Mouse (Mus musculus) embryo, embryonic 11 days (tissue): ENCODE results near the gene Dlgap4.
A peak's percentile ranks its signal among the peaks of the same experiment; 100 is the strongest.

ENCODE experiments used
- DNase-seq: peaks from one replicate; pipeline ENCODE4 v3.0.0-alpha.2; 2015

Dlgap4 gene

DNA sequence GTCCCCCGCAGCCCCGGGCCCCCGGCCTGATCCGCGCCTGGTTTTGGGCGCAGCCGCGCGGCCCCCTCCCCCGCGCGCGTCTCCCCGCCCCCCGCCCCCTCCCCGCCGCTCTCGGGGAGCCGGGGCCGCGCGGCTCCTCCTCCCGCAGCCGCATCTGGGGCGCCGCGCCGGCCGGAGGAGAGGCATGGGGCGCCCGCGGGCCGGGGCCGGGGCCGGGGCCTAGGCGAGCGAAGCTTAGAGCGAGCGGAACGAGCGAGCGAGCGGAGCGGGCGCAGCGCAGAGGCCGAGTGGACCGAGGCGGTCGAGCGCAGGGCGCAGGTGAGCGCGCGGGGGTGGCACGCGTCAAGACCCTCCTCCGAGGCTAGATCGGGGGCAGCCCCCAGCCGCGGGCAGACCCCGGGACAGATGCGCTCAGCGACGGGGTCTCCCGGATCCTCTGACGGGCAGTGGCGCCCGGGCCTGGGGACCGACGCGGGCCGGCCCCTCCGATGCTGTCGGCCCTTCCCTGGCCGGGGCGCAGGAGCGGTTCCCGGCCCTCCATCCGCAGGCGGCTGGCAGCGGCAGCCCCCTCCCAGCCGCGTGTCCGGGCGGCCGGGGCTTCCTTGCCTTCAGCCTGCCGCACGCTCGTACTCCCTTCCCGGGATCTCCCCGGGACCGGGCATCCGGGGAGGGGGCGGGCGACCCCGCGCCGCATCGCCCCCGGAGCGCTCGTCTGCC, at the start of gene Dlgap4:
Gene Dlgap4 (plus strand): TSS at position 165 of the 717 bp plus-strand sequence.
- peak; percentile 76 for DNase-seq

DNA sequence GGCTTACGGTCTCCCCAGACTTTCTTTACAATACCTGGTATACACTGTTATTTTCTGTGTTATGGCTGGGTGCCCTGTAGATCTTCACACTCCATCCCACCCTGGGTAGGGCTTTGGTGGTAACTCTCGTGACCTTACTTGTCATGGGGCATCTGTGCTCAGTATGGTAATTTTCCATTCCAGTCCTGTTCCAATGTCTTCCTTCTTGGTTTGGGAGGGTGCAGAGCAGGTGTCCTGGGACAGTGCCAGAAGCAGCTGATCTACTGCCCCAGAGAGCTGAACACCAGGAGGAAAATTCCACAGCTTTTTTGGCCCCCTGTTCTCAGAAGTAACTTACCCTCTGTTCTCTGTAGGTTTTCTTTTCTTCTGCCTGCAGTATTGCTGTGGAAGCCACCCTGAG, 47.0 kb upstream of the Dlgap4 start:
- no peak for DNase-seq

DNA sequence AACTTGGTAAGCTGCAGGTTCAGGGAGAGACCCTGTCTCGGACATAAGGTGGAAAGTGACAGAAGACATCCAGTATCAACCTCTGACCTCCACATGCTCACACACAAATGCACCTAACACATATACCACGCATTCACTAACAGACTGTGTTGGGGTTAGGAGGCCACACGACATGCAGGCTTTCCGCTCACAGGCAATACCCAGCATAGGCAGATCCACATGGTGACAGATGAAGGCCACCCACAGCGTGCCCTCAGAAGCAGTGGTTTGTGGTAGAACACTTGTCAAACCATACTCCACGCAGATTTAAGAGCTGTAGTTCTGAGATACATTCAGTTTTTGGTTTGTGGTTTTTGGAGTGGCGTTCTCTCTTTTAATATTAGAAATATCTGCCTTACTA, 44.9 kb upstream of the Dlgap4 start:
- no peak for DNase-seq

DNA sequence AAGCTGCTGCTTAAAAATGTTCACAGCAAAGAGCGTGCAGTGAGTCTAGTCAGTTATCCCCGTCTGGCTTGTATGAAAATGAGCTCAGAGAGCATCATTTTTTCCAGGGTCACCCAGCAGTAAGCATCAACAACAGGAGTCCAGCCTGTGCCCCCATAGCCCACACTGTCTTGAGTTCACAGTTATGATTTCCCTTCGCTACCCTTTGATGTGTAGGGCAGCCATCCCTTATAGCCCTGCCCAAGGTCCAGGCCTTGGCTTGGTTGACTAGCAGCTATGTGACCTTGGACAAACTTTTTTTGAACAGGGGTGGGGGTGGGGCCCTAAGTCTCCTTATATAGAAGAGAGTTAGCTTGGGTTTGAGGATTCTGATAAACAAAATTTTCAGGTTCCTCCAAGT, 44.2 kb upstream of the Dlgap4 start:
- DNase-seq, result no peak

DNA sequence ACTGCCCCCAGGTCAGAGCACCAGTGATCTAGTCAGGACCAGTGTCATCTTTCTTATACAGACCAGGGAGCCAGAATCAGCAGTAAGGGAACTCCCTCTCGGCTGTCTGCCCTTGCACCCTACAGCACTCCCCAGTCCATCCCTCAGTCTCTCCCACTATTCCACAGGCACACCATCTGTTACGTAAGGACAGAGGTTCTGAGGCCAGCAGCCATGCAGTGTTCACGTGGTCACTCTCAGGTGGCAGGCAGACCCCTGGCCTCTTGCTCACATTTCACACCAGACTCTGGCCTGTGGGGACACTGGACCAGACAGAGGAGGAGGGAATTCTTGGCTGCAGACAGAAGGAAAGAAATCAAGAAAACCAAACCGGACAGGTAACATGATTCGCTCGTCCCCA, 42.0 kb upstream of the Dlgap4 start:
- no peak for DNase-seq

DNA sequence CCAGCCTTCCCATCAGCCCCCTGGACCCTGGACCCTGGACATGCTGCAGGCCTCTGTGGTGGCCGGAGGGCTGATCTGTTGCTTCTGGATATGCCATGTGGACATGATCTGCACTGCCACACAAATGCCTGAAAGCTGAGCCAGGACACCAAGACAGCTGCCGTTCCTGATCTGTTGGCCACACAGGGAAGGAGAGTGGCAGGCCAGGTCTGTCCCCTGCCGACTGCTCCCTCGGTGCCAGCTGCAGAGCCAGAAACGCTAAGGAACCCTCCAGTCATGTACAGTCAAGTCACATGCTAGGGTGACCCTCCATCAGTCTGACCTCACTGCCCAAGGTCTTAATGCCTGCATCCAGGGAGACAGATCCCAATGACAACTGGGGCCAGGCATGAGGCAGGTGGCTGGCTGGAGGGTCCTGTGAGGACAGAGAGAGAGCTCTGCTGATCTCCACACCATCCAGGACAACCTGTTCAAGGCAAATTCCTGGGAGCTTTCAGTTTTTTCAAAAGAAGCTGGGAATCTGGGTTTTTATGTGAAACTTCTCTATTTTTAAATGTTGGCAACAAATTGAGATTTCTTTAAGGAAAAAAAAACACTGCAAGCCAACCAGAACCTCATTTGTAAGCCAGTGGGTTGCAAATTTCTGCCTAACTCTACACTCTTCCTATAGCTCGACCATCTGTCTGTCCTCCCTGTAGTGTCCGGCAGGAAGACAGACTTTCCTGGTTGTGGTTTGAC, 36.5 kb upstream of the Dlgap4 start:
- DNase-seq, result no peak

DNA sequence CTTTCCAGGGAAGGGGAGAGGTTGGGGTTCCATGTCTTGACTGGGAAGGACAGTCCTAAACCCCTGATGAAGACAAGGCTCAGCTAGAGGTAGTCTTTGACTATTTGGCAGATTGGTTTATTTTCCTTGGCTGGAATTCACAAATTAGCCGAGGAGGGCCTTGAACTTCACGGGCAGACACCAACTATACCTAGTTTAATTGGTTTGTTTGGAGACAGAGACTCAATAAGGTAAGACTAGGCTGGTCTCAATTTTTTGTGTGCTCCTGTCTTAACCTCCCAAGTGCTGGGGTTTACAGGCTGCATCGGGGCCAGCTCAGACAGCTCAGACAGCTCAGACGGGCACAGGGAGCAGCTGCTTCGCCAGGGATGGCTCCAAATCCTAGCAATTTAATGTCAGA, 33.0 kb upstream of the Dlgap4 start:
- DNase-seq, result no peak

DNA sequence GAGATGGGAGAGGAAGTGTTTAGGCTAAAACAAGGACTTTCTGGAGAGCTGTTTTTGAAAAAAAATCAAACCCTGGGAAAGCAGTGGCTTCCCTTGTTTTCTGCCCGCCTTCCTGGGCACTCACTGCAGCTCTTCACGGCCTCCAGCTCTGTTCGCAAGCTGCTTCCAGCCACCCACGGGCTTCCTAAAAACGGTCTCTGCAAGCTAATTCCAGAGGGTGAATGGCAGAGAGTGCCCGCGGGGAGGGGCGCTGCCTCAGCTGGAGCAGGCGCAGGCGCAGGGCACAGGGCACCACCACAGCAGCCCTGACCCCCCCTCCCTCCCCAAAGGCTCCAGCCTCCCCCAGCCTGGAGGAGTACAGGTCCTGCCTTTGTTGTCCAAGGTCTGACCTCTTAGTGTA, 32.3 kb upstream of the Dlgap4 start:
- no peak for DNase-seq

DNA sequence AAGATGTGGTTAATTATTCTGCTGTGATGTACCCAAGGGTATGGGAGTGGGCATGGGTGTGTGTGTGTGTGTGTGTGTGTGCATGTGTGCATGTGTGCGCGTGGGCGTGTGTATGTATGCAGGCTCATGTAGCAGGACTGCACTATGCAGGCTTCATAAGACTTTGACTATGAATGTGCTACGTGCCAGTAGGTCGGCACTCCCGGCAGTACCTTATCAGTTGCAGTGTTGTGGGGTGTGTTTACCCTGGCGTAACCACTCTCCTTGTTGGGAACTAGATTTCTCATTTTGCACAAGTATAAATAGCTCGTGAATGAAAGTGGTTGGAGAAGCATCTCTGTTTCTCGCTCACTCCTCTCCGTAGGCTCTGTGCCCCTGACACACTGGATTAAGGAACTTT, 30.6 kb upstream of the Dlgap4 start:
- DNase-seq, result no peak

DNA sequence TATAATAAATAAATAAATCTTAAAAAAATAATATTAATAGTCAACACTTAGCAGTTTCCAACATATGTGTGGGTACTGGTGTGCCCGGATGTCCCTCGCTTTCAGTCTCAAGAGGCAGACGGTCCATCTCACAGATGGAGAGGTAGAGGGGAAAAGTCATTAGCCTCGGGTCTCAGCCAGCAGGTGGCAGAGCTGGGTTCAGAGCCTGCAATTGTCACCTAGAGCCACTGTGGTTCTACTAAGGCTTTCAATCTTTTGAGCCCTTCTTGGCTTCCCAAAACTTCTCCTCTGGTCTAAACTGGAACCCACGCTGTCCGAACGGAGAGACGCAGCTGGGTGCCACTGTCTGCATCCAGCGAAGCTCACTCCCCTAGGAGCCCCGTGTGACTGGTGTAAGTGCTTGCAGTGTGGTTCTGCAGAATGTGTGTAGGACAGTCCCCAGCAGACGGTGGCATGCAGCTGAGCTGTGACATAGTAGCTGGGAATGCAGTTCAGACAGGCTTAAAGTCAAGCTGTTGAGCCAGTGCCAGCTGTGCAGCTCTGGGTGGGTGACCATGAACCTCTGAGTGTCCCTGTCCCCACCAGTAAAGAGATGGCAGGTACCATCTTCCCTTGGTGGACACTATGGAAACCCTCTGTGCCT, 29.2 kb upstream of the Dlgap4 start:
- peak; percentile 16 for DNase-seq

DNA sequence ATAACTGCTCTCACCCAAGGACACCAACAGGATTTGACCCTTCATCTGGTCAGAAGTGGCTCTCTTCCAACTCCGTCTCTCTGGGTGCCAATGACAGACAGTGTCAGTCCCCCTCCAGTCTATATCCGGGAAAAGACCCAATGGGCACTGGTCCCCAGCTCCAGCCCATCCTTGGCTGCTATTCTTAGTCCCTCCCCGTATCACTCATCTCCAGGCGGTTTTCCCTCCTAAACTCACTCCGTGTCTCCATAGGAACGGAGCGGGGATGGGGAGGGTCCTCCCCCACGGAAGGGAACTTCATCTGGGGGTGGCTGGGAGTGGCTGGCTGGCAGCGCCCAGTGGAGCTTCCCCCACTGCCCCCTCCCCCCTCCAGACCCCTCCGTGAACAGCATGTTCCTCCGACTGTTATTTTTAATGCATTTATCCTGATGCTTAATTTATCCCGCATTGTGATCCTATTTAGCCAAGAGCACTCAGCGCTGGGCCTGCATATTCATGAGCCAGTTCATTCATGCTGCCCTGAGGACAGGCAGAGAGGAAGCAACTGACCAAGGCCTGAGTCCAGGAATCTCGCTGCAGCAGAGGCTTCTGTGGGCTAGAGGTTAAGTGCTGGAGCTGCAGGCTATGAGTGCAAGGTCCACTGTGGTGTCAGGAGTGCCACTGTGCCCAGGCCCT, 28.6 kb upstream of the Dlgap4 start:
- DNase-seq, result peak; percentile 21

DNA sequence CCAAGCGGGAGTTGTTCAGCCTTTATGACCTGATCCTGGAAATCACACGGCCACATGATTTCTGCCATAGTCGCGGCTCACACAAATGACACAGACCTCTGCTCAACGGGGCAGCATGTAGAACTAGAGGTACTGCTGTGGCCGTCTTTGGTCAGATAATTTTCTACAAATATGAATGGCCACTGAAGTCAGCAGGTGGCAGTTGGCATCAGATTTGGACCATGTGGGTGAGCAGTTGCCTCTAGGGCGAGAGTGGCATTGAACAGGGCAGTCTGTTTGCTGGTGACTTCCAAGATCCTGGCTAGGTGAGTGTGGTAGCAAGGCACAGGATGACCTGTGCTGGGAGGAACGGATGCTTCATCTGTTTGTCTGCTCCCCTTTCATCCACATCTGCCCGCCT, 24.0 kb upstream of the Dlgap4 start:
- DNase-seq, result no peak

DNA sequence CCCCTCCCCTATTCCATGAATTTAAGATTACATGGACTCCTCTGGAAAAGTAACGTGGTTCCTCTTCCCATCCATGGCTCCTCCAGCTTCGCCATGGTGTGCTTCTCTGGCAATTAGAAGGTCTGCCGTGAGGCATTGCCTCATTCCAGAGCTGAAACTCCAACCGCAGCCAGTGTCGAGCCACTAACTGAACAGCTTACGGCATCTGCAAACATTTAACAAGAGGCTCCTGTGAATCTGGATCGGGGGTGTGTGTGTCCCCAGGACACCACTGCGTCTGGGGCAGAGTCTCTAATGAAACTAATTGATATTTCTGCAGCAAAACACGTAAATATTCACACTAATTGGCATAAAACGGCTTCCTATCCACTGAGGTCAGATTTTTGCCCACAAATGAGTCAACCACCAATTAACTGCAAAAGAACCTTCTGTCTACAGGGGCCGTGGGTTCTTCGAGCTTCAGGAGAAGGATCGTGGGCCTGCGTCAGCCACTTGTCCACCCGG, 18.5 kb upstream of the Dlgap4 start:
- DNase-seq, result no peak

DNA sequence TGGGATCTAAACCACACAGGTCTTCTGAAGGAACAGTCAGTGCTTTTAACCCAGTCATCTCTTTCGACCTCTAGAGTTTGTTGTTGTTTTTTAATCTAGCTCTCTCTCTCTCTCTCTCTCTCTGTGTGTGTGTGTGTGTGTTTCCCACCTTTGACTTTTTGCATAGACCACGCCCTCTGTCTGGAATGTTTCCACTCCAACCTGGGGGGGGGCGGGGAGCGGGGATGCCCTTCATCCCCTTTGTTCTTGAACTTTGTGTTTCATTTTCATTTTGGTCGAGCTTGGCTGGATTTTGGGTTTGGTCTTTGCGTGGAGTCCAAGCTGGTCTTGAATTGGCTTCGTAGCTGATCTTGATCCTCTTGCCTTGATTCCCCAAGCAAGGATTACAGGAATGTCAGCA, 10.9 kb upstream of the Dlgap4 start:
- no peak for DNase-seq

DNA sequence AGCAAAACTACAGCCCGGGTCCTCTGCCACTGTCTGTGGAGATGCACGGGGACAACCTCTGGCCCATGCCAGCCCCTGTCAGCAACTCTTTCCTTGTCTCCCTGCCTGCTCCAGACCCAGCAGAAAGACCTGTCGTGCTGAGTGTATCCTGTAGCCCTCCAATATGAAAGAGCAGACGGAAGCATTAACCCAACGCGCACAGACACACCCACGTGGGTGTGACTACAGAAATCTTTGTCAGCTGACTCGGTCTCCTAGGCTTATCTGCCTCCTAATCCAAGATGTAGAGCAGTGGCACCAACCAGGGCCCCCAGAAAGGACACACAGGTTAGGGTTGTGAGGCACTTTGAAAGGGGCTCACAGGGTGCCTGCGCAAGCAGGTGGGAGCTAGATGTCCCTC, 9.8 kb upstream of the Dlgap4 start:
- no peak for DNase-seq

DNA sequence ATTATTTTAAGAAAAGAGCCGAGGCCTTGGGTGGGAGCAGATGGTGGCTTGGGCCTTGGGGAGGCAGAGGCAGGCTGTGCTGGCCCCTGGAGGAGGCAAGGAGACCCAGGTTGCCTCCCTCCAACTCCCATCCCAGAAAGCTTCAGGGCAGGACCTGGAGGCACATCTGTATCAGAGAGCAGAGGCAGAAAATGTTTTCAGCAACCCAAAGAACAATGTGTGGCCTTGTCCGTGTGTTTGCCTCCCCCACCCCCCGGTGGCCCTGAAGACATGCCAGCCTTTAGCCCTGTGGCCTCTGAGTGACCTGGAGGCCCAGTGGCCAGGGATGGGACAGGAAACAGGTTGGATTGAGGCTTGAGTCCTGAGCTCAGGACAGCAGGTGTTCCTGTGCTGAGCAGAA, 8.4 kb upstream of the Dlgap4 start:
- no peak for DNase-seq

DNA sequence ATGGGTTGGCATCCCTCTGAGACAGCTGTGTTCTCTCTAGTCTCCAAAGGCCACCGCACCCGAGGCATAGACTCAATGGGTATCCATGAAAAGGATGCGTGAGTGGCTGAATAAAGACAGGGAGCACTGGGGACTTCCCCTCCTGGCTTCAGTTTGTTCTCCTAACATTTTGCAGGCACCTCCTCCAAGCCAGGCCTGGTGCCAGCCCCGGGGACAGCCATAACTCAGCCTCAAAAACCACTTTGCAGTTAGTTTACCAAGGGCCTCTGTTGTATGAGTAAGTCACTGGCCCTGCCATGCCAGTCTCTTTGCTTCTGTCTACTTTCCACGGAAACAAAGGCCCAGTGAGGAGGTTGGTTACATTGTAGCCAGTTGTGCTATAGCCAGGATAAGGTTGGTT, 7.5 kb upstream of the Dlgap4 start:
- no peak for DNase-seq

DNA sequence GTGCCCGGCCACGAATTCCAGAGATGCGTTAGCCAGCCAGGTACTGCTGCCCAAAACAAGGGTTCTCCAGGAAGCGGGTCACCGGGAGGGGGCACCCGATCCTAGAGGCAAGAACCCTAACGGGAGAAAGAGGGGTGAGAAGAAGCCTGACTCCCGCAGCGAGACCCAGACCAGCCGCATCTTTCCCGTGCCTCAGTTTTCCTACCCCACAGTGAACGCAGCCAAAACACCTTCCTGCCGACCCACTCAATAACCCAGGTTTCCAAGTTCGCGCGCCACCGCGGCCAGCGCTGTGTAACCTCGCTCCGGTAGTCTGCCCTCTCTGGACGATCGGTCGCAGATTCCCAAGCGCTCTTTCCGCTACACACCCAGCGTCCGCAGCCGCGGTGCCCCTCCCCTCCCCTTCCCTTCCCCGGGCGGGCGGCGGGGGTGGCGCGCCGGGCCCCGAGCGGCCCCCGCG, 394 bp upstream of the Dlgap4 start:
- DNase-seq, result peak; percentile 67

DNA sequence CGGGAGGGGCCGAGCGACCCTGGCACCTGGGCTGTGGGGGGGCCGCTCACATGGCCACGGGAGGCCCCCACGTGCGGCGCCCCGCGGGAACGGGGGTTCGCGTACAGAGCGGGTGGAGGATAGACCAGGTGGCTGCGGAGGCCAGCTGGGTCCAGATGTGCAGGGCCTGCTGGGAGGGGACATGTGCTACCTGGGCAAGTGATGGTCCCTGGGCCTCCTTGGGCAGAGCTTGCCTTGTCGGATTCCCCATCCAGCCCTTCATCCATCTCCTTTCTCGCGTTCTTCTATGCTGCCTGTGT, 702 bp downstream of the Dlgap4 start:
- DNase-seq, result peak; percentile 22

DNA sequence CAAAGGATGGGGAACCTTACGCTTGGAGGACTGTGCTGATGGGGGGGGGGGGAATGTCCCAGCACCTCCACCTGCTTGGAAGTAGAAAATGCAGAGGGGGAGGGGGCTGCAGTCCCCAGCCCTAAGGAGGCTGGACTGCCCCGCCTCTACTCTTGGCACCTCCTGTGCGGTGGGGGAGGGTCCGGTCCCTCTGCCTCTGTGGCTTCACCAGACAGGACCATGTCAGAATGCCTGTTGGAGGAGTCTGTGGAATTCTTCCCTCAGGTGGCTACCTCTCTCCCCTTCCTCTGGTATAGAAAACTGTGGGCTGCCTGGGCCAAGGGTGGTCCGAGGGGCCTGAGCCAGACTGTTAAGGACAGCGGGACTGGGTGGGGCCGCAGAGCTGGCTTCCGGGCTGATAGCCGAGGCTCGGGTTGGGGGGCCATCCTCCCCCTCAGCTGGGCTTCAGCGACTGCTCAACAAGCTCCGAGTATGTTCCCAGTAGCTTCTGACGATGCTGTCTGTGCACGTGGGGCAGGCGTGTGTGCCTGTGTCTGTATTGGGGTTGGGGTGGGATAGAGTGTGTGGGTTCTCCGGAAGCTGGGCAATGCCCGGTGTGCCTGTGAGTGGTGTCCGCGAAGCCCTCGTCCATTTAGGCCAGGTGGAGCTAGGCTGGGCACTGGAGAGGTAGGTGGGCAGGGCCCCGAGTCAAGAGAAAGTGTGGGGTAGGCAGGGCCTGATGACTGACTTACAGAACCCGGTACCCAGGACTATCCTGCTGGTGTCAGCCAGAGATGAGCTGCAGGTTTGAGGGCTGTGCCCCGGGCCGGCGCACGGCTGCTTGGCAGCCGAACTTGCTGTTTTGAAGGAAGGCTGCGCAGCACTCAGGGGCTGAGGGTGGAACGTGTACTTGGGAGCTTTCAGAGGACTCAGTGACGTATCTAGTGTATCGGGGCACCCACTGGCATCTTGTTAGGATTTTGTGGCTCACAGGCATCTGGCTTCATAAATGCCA, 1.5 kb downstream of the Dlgap4 start:
- DNase-seq, result no peak

DNA sequence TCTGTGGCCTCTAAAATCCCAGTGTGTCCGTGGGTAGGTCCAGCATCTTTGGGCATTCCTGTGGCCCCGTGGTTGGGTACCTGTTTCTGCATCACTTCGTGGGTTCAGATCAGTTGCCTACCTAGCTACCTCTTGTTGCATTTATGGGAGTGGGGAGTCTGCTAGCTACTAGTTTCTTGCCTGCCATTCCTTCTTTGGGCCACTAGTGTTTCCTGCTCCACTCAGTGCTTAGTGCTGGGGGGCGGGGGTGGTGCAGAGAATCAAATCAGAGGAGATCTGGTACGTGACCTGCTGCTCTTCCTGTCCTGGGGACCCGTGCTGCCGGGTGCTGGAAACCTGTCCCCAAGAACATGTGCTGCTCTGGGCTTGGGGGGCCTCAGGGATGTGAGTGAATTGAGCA, 3.0 kb downstream of the Dlgap4 start:
- DNase-seq, result no peak

DNA sequence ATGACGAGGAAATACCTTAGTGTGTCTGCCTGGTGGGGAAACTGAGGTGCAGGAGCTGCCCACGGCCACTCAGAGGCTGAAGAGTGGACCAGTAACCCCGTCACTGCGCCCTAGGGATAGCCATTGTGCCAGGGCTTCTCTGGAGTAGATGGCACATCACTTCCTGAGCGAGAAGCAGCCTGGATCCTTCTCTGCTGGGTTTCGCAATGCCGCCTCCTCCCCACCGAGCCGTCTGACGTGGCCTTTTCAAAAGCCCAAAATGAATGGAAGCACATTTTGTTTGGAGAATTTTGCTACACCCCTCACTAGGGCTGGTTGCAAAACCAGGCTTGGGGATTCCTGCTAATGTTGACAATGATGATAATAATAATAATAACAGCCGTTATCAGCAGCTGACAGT, 4.0 kb downstream of the Dlgap4 start:
- no peak for DNase-seq
